Mouse (Mus musculus) left cerebral cortex, adult 6 months (tissue): ENCODE measurements around the gene Ciart. TPM values are rescaled to one million over a fixed set of nuclear protein-coding genes. Genes with fewer than 3 reads are reported as not detected.

Source experiments
- long read RNA-seq, 2 experiments: library from polyadenylated mRNA; unstranded; transcript quantifications; one replicate each; pipeline ENCODE4 v2.0.0; 2019 to 2020
- polyA plus RNA-seq: library from polyadenylated mRNA; unstranded; fragments of <200 nt; fragmentation: Nextera tagmentation; gene quantifications from 2 replicates; pipeline ENCODE4 v1.2.3, GENCODE M21; 2021

Gene Ciart
- 12.7 and 22.7 TPM in 2 replicates for polyA plus RNA-seq
- long read RNA-seq, experiment 1, transcript Ciart-201 (6 exons, 1,398 nt) = major isoform, 19 of 33 reads
- long read RNA-seq, experiment 1, partial matches to known transcripts = 5 of 33 reads
- long read RNA-seq, experiment 1, other reads (novel, unspliced or antisense) = 7 of 33 reads
- long read RNA-seq, experiment 2, transcript Ciart-201 (6 exons, 1,398 nt) = major isoform, 11 of 15 reads
- long read RNA-seq, experiment 2, partial matches to known transcripts = 0 of 15 reads
- long read RNA-seq, experiment 2, other reads (novel, unspliced or antisense) = 4 of 15 reads

GRCm38 (mm10) chr3:95881979-95882815, at the start of gene Ciart:
Gene Ciart (minus strand): TSS chr3:95882251.

DNA sequence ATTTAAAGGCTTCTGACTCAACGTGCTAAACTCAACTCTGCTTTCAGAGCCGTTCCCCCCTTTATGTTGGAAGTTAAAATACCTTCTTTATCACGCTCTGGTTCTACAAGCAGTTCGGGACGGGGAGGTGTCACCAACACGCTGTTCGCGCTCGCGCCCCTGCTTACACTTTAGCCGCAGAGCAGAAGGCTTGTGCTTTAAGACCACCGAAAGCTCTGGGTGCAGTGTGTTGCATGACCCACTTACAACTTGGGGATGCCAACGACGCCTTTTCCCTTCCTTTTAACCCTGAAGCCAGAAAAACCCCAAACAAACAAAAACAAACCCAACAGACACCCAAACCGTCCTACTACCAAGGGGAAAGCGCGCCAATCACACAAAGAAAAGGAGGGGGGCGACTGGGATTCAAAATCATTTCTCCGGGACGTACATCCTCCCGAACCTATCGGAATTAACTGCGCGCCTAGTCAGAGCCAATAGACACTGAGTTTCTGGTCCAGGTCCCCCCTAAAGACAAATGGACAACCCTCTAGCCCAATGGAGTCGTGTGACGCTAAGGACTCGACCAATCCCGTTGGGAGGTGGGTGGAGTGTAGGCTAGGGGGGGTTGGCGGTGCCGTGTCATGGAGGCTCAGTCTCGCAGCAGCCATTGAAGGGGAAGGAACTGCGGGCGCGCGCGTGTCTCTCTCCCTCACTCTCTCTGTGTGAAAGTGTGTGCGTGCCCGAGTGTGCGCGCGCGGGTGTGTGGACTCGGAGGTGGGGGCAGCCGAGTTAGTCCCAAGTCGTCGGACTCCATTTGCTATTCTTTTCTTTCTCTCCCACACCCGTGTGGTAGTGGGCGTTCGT, 46.8 kb upstream of the Ciart start, which contains the start of gene Anp32e:
TSS of gene Anp32e (plus strand) at position 589 of the 846 bp plus-strand sequence.

GRCm38 (mm10) chr3:95904568-95904967, 22.5 kb upstream of the Ciart start, which contains the start of gene Car14:
Gene Car14 (minus strand): TSS chr3:95904691.

GRCm38 (mm10) chr3:95893606-95894316, 11.7 kb upstream of the Ciart start, which contains the start of gene Aph1a:
Gene Aph1a (plus strand): TSS chr3:95893969.

GRCm38 (mm10) chr3:95891211-95892065, 9.4 kb upstream of the Ciart start, which contains the start of gene BC028528:
Gene BC028528 (minus strand): TSS chr3:95892005.

GRCm38 (mm10) chr3:95871392-95871867, 10.6 kb downstream of the Ciart start, which contains the start of gene Mrps21:
Gene Mrps21 (minus strand): TSS chr3:95871519.

GRCm38 (mm10) chr3:95855502-95856089, 26.5 kb downstream of the Ciart start, which contains the start of gene Prpf3:
Gene Prpf3 (minus strand): TSS chr3:95855885.

Other genes with a start within 250 kb of the Ciart start
- 5.6 and 7.1 TPM in 2 replicates for gene Mcl1, start 223.5 kb downstream of the Ciart start, polyA plus RNA-seq
- 2.8 and 4.0 TPM in 2 replicates for gene Adamtsl4, start 194.3 kb downstream of the Ciart start, polyA plus RNA-seq
- 4.7 and 5.8 TPM in 2 replicates for gene Ecm1, start 142.7 kb downstream of the Ciart start, polyA plus RNA-seq
- gene Tars2, start 122.0 kb downstream of the Ciart start, polyA plus RNA-seq = 23.7 and 29.0 TPM in 2 replicates
- 29.7 and 41.0 TPM in 2 replicates for gene Rprd2, start 63.4 kb downstream of the Ciart start, polyA plus RNA-seq
- gene Prpf3, start 26.4 kb downstream of the Ciart start, polyA plus RNA-seq = 9.0 and 9.1 TPM in 2 replicates
- 668 and 693 TPM in 2 replicates for gene Mrps21, start 10.7 kb downstream of the Ciart start, polyA plus RNA-seq
- 10.3 and 13.7 TPM in 2 replicates for gene BC028528, start 9.8 kb upstream of the Ciart start, polyA plus RNA-seq
- 37.8 and 53.1 TPM in 2 replicates for gene Aph1a, start 11.7 kb upstream of the Ciart start, polyA plus RNA-seq
- 10.7 and 14.9 TPM in 2 replicates for gene Car14, start 22.4 kb upstream of the Ciart start, polyA plus RNA-seq
- 11.8 and 13.7 TPM in 2 replicates for gene Anp32e, start 47.0 kb upstream of the Ciart start, polyA plus RNA-seq
- gene Plekho1, start 113.8 kb upstream of the Ciart start, polyA plus RNA-seq = 16.5 and 28.8 TPM in 2 replicates
- gene Vps45, start 176.2 kb upstream of the Ciart start, polyA plus RNA-seq = 26.6 and 36.6 TPM in 2 replicates
- 6.3 and 9.2 TPM in 2 replicates for gene Otud7b, start 222.3 kb upstream of the Ciart start, polyA plus RNA-seq